Mouse (Mus musculus): ENCODE measurements around the gene Cand1.

Gene Cand1

DNA sequence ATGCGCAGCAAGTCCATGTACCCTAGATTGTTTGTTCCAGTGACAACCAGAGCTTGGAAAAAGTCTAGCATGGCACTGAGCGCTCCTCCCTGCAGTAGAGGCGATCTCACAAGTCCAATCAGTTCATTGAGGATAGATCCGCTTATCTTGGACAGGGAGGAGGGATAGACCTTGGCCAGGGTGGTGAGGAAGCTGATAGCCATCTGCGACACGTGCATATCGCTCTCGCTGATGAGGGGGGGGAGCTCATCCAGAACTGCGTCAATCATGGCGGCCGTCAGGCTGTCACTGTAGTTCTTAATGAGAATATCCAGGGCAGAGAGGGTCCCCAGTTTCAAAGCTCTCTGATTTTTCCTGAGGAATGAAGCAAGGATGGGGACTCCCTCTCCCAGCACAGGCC is 28.6 kb downstream of the Cand1 start:
- DNase-seq (ENCODE audit: low spot score): no peak

DNA sequence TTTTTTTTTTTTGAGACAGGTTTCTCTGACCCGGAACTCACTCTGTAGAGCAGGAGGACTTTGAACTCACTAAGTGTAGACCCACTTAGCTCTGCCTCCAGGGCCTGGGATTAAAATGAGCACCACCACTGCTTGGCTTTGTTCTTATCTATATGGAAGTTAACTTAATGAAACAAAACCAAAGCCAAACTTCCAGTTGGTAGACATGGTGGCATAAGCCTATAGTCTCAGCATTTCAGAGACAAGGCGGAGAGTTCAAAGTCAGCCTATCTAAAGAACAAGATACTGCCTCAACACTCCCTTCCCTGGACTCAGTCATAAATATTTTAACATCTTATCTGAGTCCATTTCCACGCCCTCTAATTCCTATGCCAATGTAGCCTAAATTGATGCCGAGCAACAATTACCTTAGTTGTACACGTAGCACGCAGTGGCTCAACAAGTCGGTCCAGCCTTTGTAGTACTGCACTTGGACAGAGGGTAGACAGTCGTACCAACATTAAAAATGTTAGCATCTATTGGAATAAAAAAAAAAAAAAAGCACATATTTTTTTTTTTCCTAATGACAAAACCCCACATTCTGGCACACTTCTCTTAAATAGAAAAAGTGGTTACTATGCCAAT is 33.4 kb downstream of the Cand1 start:
- no peak for DNase-seq (ENCODE audit: low spot score)

DNA sequence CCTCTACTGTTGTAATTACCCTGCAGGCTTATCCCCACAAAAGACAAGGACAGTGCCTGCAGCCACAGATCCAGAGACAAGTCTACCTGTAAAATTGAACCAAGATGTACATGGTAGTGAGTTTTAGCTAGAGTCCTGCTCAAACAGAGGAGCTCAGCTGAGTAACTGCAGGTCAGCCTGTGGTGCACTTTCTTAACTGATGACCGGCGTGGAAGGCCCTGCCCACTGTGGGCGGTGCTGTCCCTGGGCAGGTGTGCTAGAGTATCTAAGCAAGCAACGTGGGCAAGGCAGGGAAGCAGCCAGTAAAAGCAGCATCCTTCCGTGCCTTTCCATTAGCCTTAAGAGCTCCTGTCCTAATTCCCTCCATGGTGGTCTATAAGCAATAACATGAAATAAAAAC is 34.6 kb downstream of the Cand1 start:
- no peak for DNase-seq (ENCODE audit: low spot score)

DNA sequence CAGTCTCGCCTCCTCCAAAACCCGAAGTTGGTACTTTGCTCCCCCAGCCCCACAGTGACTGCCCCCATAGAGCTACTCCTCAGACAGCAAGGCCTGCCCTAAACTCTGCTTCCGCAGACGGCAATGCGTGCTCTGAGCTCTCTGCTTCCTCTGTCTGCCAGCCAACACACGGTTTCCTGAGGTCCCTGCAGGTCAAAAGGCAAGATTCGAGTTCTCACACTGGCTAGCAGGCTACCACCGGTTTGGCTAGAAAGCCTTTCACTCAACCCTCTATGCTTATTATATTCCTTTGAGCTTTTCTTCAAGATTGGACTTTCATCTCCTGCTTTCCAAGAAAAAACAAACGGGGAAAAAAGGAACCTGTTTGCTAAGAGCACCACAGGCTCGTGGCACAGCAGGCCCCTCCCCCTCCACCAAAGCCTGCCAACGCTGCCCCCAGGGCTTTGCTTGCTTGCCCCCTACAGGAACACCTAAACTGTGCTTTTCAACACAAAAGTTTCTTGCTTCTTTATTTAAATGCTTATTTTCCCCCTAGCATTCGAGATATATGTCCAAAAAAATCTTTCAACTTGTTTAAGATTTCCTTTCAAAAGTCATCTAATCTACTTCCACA is 35.4 kb downstream of the Cand1 start:
- no peak for DNase-seq (ENCODE audit: low spot score)

DNA sequence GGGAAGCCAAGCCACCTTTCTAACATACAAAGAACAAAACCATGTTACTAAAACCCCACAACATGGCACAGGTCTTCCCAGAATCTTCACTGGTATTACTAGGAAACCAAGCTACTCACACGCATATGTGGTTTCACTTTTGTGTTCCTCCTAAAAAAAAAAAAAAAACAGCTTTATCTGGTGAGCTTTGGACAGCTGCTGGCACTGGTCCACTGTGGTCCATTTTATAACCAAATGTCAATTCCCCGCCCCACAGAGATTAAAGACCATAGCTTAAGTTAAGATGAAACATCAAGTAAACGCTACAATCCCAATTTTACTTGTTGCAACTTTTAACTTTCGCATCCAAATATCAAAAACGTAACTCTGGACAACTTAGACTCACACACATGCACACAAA is 40.0 kb downstream of the Cand1 start:
- DNase-seq (ENCODE audit: low spot score): no peak

DNA sequence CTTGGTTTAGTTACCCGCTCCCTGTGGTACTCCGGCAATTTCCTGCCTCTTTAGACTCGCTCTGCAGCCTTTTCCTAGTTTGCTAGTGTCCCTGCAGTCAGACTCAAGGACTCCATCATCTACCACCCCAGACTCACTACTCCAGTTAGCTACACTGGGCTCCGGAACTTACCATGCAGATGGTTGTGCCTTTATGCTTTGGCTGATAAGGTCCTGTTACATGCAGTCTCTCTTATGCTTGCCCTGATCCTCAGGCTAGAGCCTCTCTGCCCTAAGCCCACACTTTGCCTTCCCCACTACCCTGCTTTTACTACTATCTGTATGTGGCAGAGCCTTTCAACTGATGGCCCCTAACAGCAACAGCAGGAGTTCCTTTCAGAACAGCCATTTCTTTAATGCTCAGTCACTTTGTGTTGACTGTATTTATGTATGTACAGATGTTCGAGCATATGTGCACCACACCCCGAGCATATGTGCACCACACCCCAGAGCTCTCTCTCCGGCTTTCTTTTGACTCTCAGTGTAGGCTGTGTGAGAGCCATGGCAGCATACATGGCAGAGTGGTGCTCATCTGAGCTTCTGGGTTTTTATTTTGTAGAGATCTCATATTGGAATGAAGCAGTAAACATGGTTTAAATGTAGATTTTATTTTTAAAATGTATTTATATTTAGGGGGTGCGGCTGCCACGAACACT is 41.5 kb downstream of the Cand1 start:
- no peak for DNase-seq (ENCODE audit: low spot score)

DNA sequence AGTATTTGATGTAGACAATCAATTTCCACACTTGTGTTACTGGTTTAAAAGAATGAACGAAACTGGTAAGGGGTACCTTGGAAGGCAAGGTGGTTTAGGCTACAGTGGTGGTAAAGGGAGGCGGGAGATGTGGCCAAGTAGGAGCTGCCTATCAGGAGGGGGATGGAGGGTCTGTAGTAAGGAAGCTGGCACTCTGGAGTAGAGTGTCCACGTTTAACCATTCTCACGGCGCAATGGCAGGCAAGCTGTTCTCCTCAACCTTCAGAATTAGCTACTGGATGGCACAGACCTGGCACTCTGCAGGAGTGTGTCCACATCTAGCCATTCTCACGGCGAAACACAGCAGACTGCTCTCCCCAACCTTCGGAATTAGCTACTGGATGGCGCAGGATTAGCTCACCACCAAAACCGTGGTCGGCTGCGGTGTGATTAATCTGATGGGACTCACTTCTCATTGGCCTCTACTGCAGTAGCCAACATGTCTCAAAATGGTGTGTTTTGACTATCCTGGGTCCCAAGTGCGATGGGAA is 42.2 kb downstream of the Cand1 start:
- no peak for DNase-seq (ENCODE audit: low spot score)

DNA sequence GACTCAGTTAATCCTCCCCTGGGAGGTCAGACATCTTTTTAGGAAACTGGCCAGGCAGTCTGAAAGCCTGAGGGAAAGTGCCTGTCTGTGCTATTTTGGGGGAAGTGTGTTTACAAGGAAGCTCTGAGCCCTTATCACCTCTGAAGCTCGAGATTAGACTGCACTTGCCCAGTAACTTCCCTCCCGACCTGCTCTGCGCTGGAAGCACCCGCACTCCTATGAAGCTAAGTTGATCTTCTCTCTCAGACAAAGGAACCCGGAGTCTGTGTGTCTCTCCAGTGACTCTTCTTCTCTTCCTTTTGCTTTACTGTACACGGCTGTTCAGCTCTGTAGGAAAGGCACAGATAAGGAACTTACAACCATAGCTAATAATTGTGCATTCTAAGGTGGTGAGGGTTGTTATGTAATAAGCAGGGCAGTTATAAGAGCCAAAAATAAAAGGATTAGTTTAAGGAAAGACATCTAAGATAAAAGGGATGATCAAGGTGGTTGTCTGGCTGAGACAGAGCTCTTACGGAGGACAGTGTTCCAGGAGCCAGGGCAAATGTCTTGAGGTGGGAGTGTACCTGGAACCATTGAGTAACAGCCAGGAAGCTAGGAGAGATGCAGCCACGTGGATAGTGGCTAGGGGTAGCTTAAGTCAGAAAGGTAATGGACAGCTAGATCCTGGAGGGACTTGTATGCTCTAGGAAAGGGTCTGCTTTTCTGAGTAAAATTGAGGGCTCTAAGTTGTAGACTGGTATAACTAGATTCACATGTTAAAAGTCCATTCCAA is 47.1 kb downstream of the Cand1 start:
- no peak for DNase-seq (ENCODE audit: low spot score)

DNA sequence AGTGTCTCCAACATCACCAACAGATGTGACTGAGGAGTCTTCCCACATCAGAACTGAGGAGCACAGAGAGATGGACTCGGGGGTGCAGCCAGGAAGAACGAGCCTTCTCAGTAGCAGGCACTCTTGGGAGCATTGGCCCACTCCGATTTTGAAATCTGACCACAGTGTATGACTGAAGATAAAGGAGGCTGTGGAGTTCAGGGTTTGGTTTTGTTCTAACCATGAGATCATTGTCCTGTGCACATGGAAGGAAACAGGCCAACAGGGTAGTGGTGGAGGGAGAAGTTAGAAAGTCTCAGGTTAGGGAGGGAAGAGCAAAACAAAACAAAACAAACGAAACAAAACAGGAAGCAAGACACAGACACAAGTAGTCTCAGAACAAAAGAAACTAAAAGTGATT is 52.1 kb downstream of the Cand1 start:
- no peak for DNase-seq (ENCODE audit: low spot score)

DNA sequence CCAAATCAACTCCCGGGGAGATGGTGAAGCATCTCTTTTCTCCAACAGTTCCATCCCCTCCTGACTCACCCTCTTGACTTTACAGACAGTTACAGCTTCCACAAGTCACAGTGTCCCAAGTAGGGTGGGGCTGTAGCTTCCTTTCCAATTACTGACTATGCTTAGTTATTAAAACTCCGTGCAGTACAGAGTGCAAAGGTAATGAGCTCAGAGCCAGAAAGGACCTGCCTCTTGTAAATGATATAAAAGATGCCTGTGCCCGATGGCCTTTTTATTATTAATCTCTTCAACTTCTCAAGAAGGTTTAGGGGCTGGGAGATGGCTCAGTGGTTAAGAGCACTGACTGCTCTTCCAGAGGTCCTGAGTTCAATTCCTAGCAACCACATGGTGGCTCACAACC is 70.2 kb downstream of the Cand1 start:
- DNase-seq (ENCODE audit: low spot score): no peak

DNA sequence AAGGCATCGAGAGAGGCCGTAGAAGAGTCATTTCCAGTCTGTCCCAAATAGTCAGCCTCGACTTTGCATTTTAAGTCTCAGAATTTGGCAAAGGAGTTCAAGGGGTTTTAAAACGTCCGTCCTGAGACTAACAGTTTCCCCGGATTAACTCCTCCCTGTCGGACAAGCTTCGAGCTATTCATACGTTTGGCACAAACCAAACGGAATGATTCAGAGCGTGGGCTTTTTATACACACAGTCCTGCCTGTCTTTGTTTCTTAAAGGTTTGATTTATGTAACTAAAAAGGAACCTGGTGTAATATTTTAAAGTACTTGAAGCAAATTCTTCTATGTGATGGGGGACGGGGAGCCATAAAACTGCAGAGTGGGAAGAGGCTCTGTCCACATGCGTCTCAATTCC is 70.6 kb downstream of the Cand1 start:
- no peak for DNase-seq (ENCODE audit: low spot score)

DNA sequence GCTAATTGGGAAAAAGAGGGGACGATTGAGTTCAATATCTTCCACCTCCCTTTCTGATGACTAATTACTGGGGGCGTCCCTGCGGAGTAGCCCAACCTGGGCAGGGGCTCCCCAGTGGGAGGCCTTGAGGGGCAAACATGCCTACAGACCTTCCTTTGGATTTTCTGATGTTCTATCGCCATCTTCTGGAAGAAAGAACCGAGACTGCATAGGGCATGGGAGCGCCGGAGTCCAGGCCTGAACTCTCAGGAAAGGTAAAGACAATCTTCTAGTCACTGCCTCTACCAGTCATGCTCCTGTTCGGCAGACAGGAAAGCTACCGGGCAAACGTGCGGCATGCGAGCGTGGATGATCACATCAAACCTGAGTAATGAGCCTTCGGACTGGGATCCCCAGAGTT is 71.1 kb downstream of the Cand1 start:
- DNase-seq (ENCODE audit: low spot score): peak; percentile 72

DNA sequence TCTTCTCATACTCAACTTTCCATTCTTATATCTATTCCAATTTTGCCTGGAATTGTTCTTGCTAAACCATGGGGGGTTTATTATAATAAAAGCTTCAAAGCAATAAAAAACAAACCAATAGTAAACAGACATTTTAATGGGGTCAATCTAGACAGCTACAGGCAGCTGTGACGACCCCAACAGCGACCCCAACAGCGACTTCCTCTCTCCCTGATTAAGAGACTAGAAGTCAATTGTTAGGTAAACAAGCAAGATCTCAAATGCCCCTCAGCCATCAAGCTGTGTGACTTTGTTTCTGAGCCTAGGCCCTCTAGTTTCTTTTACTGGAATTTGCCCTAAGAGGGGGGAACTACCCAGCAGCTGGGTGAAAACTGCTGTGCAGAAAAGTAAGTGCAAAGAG is 72.0 kb downstream of the Cand1 start:
- no peak for DNase-seq (ENCODE audit: low spot score)

DNA sequence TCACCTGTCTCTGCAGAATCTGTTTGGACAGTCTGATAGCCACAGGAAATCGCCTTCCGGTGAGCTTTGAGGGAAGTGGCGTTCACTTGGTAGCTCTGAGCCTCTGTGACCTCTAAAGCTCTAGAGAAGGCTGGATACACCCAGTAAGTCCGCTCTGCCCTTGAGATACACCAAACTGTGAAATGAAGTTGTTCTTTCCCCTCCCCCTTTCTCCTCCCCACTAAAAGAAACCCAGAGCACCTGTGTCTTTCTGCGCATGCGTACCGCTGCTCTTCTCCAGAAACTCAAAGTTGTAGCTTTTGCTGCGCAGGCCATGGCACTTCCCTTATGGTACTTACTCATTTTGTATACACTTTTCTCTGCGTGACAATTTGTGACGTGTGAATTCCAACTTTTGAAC is 74.8 kb downstream of the Cand1 start:
- DNase-seq (ENCODE audit: low spot score): no peak

DNA sequence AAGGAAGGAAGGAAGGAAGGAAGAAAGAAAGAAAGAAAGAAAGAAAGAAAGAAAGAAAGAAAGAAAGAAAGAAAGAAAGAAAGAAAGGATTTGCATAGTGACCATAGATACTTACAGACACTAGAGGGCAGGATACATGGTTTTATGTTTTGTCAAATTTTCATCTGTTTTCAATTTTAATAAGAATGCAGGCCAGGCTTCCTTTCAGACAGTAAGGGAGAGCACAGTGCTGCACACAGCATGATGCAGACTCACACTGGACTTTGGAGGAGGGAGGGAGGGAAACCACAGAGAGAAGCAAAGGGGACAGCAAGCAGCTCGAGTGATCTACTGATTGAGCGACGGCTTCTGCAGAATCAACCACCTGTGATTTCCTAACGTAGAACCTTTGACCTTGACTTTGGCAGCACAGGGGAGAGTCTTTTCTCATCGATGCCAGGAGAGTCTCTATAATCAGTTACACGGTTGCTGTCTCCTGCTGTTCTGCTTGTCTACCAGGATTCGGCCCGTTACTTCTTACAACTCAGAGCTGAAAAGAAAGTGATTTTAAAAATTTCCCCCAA is 78.0 kb downstream of the Cand1 start:
- DNase-seq (ENCODE audit: low spot score): no peak

DNA sequence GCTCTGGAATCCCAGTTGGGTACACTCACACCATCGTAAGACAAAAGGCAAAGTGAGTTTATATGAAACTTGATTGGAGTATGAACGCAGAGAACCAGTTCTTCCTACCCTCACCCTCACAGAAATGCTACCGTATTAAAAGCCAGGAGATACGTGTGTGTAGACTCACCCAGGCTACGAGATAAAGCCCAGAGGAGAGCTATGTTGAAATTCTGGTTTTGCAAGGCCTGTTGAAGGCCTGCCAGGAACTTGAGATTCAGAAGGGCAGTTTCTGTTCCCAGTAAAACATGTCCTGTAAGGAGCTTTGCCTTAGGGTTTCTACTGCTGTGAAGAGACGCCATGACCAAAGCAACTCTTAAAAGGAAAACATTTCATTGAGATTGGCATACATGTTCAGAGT is 79.7 kb downstream of the Cand1 start:
- no peak for DNase-seq (ENCODE audit: low spot score)

DNA sequence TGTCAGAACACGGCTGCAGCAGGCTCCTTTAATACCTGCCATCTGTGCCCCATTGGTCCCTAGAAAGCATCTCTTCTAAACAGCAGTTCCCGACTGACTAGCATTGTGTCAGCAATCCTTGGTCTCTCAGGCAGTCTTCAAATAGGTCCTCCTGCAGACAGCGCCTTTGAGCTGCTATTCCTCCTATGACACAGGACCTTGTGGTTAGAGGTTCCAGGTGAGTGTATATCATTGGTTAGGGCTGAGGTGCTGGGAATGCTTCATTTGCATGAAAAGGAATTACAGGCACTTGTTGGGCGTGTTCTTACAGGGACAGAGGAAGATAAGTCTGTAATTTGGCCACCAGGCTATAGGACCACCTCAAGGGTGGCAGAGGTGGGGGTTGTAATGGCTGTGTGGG is 90.6 kb downstream of the Cand1 start:
- no peak for DNase-seq (ENCODE audit: low spot score)
